Mouse (Mus musculus) ES-E14 (cell line): ENCODE results near the gene Aanat. TPM values are rescaled to one million over a fixed set of nuclear protein-coding genes. Genes with fewer than 3 reads are reported as not detected.

Source experiments
- DNase-seq: peaks from one replicate; pipeline ENCODE4 v3.0.0-alpha.2; 2013; ENCODE audit warnings: low read depth, low spot score
- H3K27ac ChIP-seq: 2 replicates; pipeline ENCODE4 v1.5.1; 2012; ENCODE audit warnings: low read depth, mild to moderate bottlenecking, low read length, moderate library complexity, mixed read lengths; ENCODE audit not compliant: poor library complexity, insufficient read depth, severe bottlenecking
- H3K36me3 ChIP-seq: 2 replicates; pipeline ENCODE4 v1.6.1; 2012; ENCODE audit warnings: mild to moderate bottlenecking, low read length, moderate library complexity, mixed read lengths; ENCODE audit not compliant: control insufficient read depth, poor library complexity, insufficient read depth, severe bottlenecking
- H3K4me1 ChIP-seq, 2 experiments: fragments of 150-350 bp in 1 of 2; sonication (generic) in 1 of 2; 2 replicates each; pipeline ENCODE4 v1.6.1; 2012; ENCODE audit warnings: low read length in 2 of 2, mild to moderate bottlenecking in 1 of 2, mixed read lengths in 1 of 2; ENCODE audit not compliant: control insufficient read depth in 2 of 2, insufficient read depth in 2 of 2, poor library complexity in 1 of 2
- H3K4me3 ChIP-seq, 2 experiments: fragments of 150-350 bp in 1 of 2; sonication (generic) in 1 of 2; 2 replicates each; pipeline ENCODE4 v1.5.1; 2012; ENCODE audit warnings: low read length in 2 of 2, low read depth in 1 of 2, mild to moderate bottlenecking in 1 of 2, mixed read lengths in 1 of 2; ENCODE audit not compliant: insufficient read depth in 1 of 2, poor library complexity in 1 of 2, severe bottlenecking in 1 of 2
- H3K9ac ChIP-seq: 2 replicates; pipeline ENCODE4 v1.6.1; 2012; ENCODE audit warnings: low read depth, mild to moderate bottlenecking, low read length, mixed read lengths; ENCODE audit not compliant: poor library complexity, insufficient read depth, severe bottlenecking
- H3K9me3 ChIP-seq: fragments of 150-350 bp; sonication (generic); 2 replicates; pipeline ENCODE4 v1.6.1; 2012; ENCODE audit warnings: low read depth, mild to moderate bottlenecking, low read length; ENCODE audit not compliant: control insufficient read depth, insufficient read depth
- CHD2 ChIP-seq: IDR thresholded peaks from 2 replicates; pipeline ENCODE4 v1.6.1; 2014; ENCODE audit warnings: mild to moderate bottlenecking, low read depth, low read length, inconsistent platforms
- HCFC1 ChIP-seq: IDR thresholded peaks from 2 replicates; pipeline ENCODE4 v1.6.1; 2012; ENCODE audit warnings: low read length, inconsistent platforms, borderline replicate concordance; ENCODE audit not compliant: insufficient read depth
- MAFK ChIP-seq: IDR thresholded peaks from 2 replicates; pipeline ENCODE4 v1.6.1; 2014; ENCODE audit warnings: mild to moderate bottlenecking, low read depth, low read length, inconsistent platforms; ENCODE audit not compliant: insufficient read depth
- ZC3H11A ChIP-seq: IDR thresholded peaks from 2 replicates; pipeline ENCODE4 v1.6.1; 2012; ENCODE audit warnings: low read depth, mild to moderate bottlenecking, inconsistent platforms, low read length, borderline replicate concordance
- ZNF384 ChIP-seq: IDR thresholded peaks from 2 replicates; pipeline ENCODE4 v1.6.1; 2012; ENCODE audit warnings: low read depth, low read length, inconsistent platforms
- in situ Hi-C, 2 experiments: fragments of 600-800 bp; cut with MboI; formaldehyde crosslinking; loops; one replicate each; pipeline ENCODE4 v1.15.1; 2025; ENCODE audit warnings: low sequenced_read_pairs in 2 of 2, inconsistent platforms in 1 of 2; ENCODE audit not compliant: unreplicated experiment in 2 of 2
- total RNA-seq: library from RNA; depleted of rRNA; stranded (reverse); fragments of 300-350 nt; gene quantifications from 2 replicates; pipeline ENCODE4 v1.2.3, GENCODE M21; 2012

Aanat gene
- total RNA-seq, 1 experiment, result 0.94 TPM

DNA sequence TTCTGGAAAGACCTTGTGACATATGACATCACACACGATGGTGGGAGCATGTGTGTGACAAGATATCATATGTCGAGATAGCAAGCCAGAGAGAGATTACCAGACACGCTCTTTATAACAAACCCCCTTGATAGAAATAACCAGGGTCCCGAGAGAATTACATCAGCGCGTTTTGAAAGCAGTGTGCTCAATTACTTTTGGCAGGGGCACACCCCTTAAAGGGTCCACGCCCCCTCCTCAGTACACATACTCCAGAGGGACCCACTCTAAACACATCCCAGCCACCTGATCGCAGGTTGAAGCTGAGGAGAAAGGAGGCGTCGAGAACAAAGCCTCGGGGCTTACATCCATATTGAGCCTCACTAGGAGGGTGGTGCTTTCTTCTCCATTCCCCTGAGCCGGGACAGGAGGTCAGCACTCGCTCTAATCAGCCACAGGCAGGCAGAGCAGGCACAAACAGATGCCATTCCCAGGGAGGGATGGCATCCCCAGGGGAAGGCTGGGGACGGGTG is 2.8 kb downstream of the Aanat start:
- Histone ChIP-seq H3K4me3 (no peak overlapping the region), H3K36me3 (no peaks in the 10 kb centered on the region), H3K9ac (no peak overlapping the region), H3K27ac (no peak overlapping the region), H3K9me3 (no peaks in the 10 kb centered on the region), H3K4me1 (peaks cover 7 to 31% of the 10 kb centered on the region in 2 experiments)
- TF ChIP-seq HCFC1 (no peak), CHD2 (no peak)
- no peak for DNase-seq
- in situ Hi-C loops, result no loop called here

GRCm38 (mm10) chr11:116589574-116589973 is 3.3 kb downstream of the Aanat start:
- Histone ChIP-seq H3K9ac (no peak overlapping the region), H3K4me1 (peaks cover 7 to 31% of the 10 kb centered on the region in 2 experiments), H3K36me3 (no peaks in the 10 kb centered on the region), H3K9me3 (no peaks in the 10 kb centered on the region), H3K4me3 (no peak overlapping the region), H3K27ac (no peak overlapping the region)
- in situ Hi-C loops, result no loop called here
- DNase-seq, result no peak
- TF ChIP-seq ZC3H11A (no peak), HCFC1 (no peak)

DNA sequence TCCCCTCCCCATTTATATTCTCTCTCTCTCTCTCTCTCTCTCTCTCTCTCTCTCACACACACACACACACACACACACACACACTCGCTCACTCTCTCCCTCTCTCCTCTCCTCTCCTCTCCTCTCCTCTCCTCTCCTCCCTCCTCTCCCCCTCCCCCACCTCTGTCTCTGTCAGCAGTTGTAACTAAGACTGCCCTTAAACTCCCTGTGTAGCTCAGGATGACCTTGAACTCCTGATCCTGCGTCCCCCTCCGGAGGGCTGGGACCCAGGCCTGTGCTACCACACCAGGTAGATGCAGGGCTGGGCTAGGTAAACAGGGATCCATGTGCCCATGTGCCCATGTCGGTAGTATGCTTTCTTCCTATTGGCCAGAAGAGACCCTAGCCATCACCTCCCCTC is 5.4 kb downstream of the Aanat start:
- Histone ChIP-seq H3K9ac (peak overlapping the region; percentile 18; the same call in 1 of the 2 replicates), H3K4me3 (no peak overlapping the region), H3K4me1 (peaks cover 3 to 22% of the 10 kb centered on the region in 2 experiments), H3K9me3 (no peaks in the 10 kb centered on the region), H3K27ac (no peak overlapping the region), H3K36me3 (no peaks in the 10 kb centered on the region)
- TF ChIP-seq HCFC1 (no peak), ZNF384 (no peak)
- no peak for DNase-seq
- in situ Hi-C loops, result no loop called here

DNA sequence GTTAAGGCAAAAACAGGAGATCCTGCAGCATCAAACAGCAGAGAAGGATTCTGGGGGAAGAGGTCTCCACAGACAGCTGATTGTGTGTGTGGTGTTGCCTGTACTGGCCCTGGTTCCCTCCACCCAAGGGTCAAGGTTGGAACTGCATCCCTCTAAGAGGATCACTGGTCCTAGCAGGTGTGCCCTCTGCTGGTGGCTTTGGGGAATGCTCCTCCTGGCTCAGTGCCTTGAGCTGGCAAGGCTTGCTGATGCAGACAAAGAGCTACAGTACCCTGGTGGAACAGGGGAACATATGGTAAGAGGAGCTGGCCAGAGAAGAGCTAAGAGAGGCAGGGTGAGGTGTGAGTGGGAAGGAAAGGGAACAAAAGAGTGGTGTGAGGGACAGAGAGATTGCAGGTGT is 6.2 kb downstream of the Aanat start:
- H3K4me3 ChIP-seq, result no peak overlapping the region
- no peaks in the 10 kb centered on the region for H3K9me3 ChIP-seq
- H3K27ac ChIP-seq, result no peak overlapping the region
- TF ChIP-seq HCFC1, result peak; percentile 45; the same call in 1 of the 2 replicates
- TF ChIP-seq ZC3H11A, result peak; percentile 0; the same call in 1 of the 2 replicates
- no peak for TF ChIP-seq CHD2
- no peak for TF ChIP-seq MAFK
- TF ChIP-seq ZNF384, result 0 out of 2 replicates have a peak, but pooled peaks have one; percentile 20
- H3K4me1 ChIP-seq, result peaks cover 0 to 22% of the 10 kb centered on the region in 2 experiments
- in situ Hi-C loops, result no loop called here
- 0 out of 2 replicates have a peak, but pooled peaks cover under 1% of the 10 kb centered on the region for H3K36me3 ChIP-seq
- DNase-seq, result peak; percentile 94
- H3K9ac ChIP-seq, result no peak overlapping the region

- peaks cover 0 to 22% of the 10 kb centered on the region in 2 experiments; a peak in 3 of 4 replicates for H3K4me1 ChIP-seq
- no peak overlapping the region for H3K27ac ChIP-seq
- H3K9ac ChIP-seq, result no peak overlapping the region
- peaks cover 4% of the 10 kb centered on the region for H3K36me3 ChIP-seq
- no peak for DNase-seq
- in situ Hi-C loops, result no loop called here
- H3K9me3 ChIP-seq, result no peaks in the 10 kb centered on the region
- TF ChIP-seq ZNF384 (no peak), HCFC1 (no peak), ZC3H11A (no peak), MAFK (no peak), CHD2 (no peak)
- H3K4me3 ChIP-seq, result no peak overlapping the region
Measured at GRCm38 (mm10) chr11:116593345-116593744, 7.1 kb downstream of the Aanat start.
